Comparison of ENCODE assay signal across 13 mouse cellular contexts in the genomic region with DNA sequence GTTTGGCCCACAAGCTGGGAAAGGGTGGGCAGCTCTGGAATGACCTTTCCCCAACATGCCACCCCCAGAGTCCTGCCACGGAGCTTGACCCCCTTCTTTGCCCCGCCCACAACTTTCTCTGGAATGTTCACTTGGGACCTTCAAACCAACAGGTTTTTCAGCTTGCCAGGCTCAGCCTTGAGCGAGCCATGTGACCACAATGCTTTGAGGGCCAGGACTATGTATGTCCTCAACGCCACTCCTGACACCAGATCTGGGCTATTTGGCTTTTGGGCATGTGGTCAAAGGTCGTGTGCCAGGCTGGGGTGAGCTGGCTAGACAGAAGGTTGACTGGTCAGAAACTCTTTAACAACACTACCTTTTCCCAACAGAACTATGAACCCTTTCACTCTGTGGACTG. TPM values are rescaled to one million over a fixed set of nuclear protein-coding genes. Genes with fewer than 3 reads are reported as not detected.
DNase-seq lines count a peak whose midpoint lies in the region; ATAC-seq lines count a peak whose summit lies in the region.
"Had no signal": no experiment of that assay in that cellular context is flagged by ENCODE, and none has a peak within 500 bp of the region (broad histone marks: within the 10 kb centered on the region; RNA-seq: fewer than 3 reads in every experiment).

No protein-coding gene starts in this region.

- no peak overlapping the region for H3K9ac ChIP-seq in intestine, embryonic 15.5 days
- H3K9ac ChIP-seq: limb, embryonic 15.5 days had no signal

- WGBS in intestine, embryonic 15.5 days = 51% methylated on average over 5 of the region's 5 CpGs

- no peaks in the 10 kb centered on the region for H3K27me3 ChIP-seq in intestine, embryonic 15.5 days (replicated peaks)
- H3K27me3 ChIP-seq: limb, embryonic 15.5 days had no signal

- H3K36me3 ChIP-seq in intestine, embryonic 15.5 days = no peaks in the 10 kb centered on the region
- H3K36me3 ChIP-seq: limb, embryonic 15.5 days; midbrain, embryonic 10.5 days had no signal

- H3K9me3 ChIP-seq in intestine, embryonic 15.5 days = no peaks in the 10 kb centered on the region
- H3K9me3 ChIP-seq: limb, embryonic 15.5 days; midbrain, embryonic 10.5 days had no signal

- peak; percentile 21 for DNase-seq in adrenal gland, adult 2 months
- DNase-seq in adrenal gland, postnatal 4 days (ENCODE audit: low spot score in 2 of 2) = no peak
- peak; percentile 71 for DNase-seq in kidney, postnatal 14 days
- DNase-seq in lung, postnatal 36 days = peak; percentile 88
- no peak for DNase-seq in cerebellum, adult 9-11 months
- no peak for DNase-seq in T-cell, adult 2 months (ENCODE audit: low spot score)
- DNase-seq in cerebellum, postnatal 36 days = no peak
- DNase-seq: adrenal gland, adult 8-10 months; cerebellum, adult 18-20 months had no signal

- H3K4me2 ChIP-seq in intestine, embryonic 15.5 days (replicated peaks) = no peak overlapping the region

- peaks cover 15% of the 10 kb centered on the region for H3K4me1 ChIP-seq in intestine, embryonic 15.5 days (replicated peaks)

- H3K27ac ChIP-seq in intestine, embryonic 15.5 days = peak overlapping the region; percentile 66
- H3K27ac ChIP-seq: limb, embryonic 15.5 days had no signal

- ATAC-seq in intestine, embryonic 15.5 days = peak; percentile 39

- H3K4me3 ChIP-seq in intestine, embryonic 15.5 days (replicated peaks) = no peak overlapping the region
- H3K4me3 ChIP-seq: limb, embryonic 15.5 days had no signal

RNA-seq across cellular contexts. Expression of gene Abhd11, which starts 6.8 kb away (rescaled TPM):
- 10 to 100 TPM; 51.7 to 52.4 TPM for total RNA-seq in adrenal gland, adult 2 months (2021)
- 90.8 and 100.0 TPM in 2 replicates for polyA plus RNA-seq in adrenal gland, adult 2 months (2012; rRNA removed)
- 10 to 100 TPM; 54.9 to 55.5 TPM for total RNA-seq in adrenal gland, postnatal 4 days (2021)
- 96.0 and 101 TPM in 2 replicates for polyA plus RNA-seq in intestine, embryonic 15.5 days (2015; fragmentation: Nextera tagmentation; extraction: Ambion mirVana)

RNA-seq across cellular contexts. Expression of gene Cldn3, which starts 16.1 kb away (rescaled TPM):
- total RNA-seq in adrenal gland, adult 2 months (2021) = under 1 TPM; 0.62 to 0.75 TPM
- 2.9 and 3.7 TPM in 2 replicates for polyA plus RNA-seq in adrenal gland, adult 2 months (2012; rRNA removed)
- total RNA-seq in adrenal gland, postnatal 4 days (2021) = 1 to 10 TPM; 8.6 to 9.4 TPM
- polyA plus RNA-seq in intestine, embryonic 15.5 days (2015; fragmentation: Nextera tagmentation; extraction: Ambion mirVana) = 173 and 195 TPM in 2 replicates
- total RNA-seq: hematopoietic stem cell, adult 5-6 weeks had no signal

RNA-seq across cellular contexts. Expression of gene Stx1a, which starts 21.1 kb away (rescaled TPM):
- 1 to 10 TPM; 5.9 to 7.5 TPM for total RNA-seq in adrenal gland, adult 2 months (2021)
- 23.2 and 31.8 TPM in 2 replicates for polyA plus RNA-seq in adrenal gland, adult 2 months (2012; rRNA removed)
- 10 to 100 TPM; 17.5 to 20.3 TPM for total RNA-seq in adrenal gland, postnatal 4 days (2021)
- polyA plus RNA-seq in intestine, embryonic 15.5 days (2015; fragmentation: Nextera tagmentation; extraction: Ambion mirVana) = 13.0 and 15.7 TPM in 2 replicates
- total RNA-seq: hematopoietic stem cell, adult 5-6 weeks had no signal

RNA-seq across cellular contexts. Expression of gene Cldn4, which starts 55.4 kb away (rescaled TPM):
- not detected for total RNA-seq in adrenal gland, adult 2 months (2021)
- 0.06 TPM in 1 of 2 replicates, not detected in the other for polyA plus RNA-seq in adrenal gland, adult 2 months (2012; rRNA removed)
- 1 to 10 TPM in 1 of 2 experiments, under 1 TPM in 1; 0.23 to 7.8 TPM for total RNA-seq in adrenal gland, postnatal 4 days (2021)
- polyA plus RNA-seq in intestine, embryonic 15.5 days (2015; fragmentation: Nextera tagmentation; extraction: Ambion mirVana) = 45.6 and 49.2 TPM in 2 replicates
- total RNA-seq: adrenal gland, adult 8-10 months; hematopoietic stem cell, adult 5-6 weeks had no signal

Comparison
In these comparisons a context has a peak if more than half of its experiments do, and no peak if none do; other contexts are left out.
1. DNase-seq: peak in adrenal gland, adult 2 months (single experiment), kidney, postnatal 14 days (single experiment) and lung, postnatal 36 days (single experiment); none in adrenal gland, postnatal 4 days (0 of 2), cerebellum, adult 9-11 months (single experiment), T-cell, adult 2 months (single experiment) and cerebellum, postnatal 36 days (0 of 2).
2. RNA of gene Cldn3, which starts 16.1 kb away (total RNA-seq): 8.6 to 9.4 TPM in adrenal gland, postnatal 4 days; 0.62 to 0.75 TPM in adrenal gland, adult 2 months; every median in the first group is over 4 times any median in the second.